Mouse (Mus musculus): ENCODE measurements around the gene Bcl2a1d.
"Not testable (repeated sequence)": the region's sequence is repeated elsewhere in the genome, so short reads cannot be mapped to it uniquely, and the experiment has no call there.

Gene Bcl2a1d

DNA sequence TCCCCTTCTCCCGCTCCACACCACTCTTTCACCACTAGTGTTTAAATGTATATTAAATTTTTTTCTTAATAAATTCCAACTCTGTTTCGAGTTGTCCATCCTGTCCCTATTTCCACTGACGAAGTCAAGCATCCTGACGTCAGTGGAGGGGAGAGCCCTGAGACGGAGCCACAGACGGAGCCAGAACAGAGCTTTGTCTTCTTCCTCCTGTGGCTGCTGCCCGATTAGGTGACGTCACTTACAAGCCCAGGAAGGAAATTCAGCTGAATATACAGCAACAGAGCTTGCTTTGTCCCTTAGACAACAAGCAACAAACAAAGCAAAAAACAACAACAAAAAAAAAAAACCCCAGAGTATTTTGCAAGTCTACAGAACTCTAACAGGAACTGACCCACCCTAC, 26.6 kb downstream of the Bcl2a1d start:
- DNase-seq (ENCODE audit: low read depth in 2 of 2, low spot score in 2 of 2), result not testable (repeated sequence)

DNA sequence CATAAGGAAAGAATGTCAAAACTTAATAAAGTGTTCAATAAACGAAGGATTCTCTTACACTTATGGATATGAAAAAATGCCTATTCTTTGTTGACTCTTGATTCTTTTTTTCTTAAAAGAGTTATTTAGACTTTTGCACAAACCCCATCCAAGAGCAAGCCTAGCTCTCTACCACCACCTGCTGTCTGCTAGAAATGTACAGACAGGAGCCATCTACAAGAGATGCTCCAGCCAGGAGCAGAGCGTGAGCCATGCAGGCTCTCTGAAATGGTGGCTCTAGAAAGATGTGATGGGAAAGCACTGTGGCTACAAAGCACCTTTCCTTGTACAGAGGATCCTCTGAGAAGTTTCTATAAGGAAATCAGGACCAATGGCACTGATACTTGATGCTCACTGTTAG, 33.0 kb downstream of the Bcl2a1d start:
- not testable (repeated sequence) for DNase-seq (ENCODE audit: low read depth in 2 of 2, low spot score in 2 of 2)

DNA sequence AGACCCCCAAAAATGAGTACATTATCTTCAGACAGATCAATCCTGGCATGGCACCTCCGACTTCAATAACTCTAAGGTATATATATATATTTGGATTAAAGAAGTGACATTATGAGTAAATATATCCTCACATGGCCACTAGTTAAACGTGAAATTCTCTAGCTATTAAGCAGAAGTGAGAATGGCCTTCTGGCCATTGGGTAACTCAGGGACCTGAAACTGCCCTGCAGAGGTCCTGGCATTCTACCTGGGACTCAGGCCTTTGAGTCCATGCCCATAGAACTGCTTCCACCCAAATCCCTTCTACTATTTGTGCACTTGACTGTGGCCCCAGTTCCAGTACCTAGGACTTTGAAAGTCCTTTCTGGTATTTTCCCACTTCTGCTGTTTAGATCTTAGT, 40.4 kb downstream of the Bcl2a1d start:
- DNase-seq (ENCODE audit: low read depth in 2 of 2, low spot score in 2 of 2), result not testable (repeated sequence)

DNA sequence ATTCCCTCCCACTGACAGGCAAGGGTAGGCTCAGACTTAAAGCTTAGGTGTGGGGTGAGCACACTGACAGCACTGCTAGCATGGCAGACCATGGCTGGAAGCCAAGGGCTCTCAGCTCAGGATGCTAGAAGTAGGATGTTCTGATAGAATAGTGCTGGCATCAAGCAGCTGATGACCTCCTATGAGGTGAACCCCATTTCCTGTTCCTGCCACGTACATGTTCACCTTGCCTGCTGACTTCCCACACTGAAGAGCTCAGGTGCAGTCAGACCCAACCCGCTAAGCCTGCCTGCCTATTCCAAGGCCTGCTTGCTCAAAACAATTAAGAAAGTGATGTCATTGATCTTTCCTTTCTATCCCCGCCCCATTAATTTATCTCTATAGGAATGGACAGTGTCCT, 42.3 kb downstream of the Bcl2a1d start:
- DNase-seq (ENCODE audit: low read depth in 2 of 2, low spot score in 2 of 2), result not testable (repeated sequence)

DNA sequence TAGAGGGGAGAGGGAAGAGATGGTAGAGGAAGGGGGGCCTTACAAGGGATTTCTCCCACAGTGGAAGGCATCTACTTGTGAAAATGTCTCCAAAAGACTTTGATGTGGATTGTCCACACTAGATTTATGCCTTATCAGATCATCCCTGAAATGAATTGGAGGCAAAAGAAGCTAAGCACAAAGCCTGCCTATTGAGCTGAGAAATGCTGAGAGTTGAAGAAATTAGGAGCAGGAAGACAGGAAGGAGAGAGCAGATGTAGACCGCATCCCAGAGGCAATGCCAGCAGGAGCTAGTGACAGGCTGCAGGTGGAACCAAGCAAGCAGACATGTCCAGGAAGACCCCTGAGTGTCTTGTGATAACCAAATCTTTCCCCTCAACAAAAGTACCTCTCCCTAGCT, 45.0 kb downstream of the Bcl2a1d start:
- DNase-seq (ENCODE audit: low read depth in 2 of 2, low spot score in 2 of 2), result not testable (repeated sequence)
